Mouse (Mus musculus) frontal cortex, adult (tissue): Measurements from ENCODE around the gene 1110008P14Rik.

Source experiments
- ATAC-seq: cut with Nextera tagmentation; 2 replicates; pipeline ENCODE4 v1.9.2; 2017; ENCODE audit warnings: mild to moderate bottlenecking, moderate library complexity, mixed read lengths; ENCODE audit not compliant: low TSS enrichment

Gene 1110008P14Rik

DNA sequence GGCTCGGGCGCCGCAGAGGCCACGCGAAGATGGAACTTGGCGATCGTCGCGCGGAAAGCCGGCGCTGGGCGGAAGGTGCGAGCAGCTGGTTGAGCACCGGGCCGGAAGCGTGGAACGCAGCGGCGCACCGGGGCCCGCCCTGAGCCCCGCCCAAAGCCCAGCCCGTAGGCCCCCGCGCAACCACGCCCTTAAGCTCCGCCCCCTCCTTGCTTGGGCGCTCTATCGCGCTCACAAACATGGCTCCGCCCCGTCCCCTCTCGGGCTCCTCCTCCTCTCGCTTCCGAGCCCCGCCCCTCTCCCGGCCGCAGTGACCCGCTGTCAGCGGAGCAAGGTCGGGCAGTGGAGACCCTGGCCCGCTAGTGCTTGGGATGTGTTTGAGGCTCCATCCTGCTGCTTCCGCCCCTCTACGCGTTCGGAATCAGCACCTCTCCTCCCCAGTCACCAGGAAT, at the start of gene 1110008P14Rik:
1110008P14Rik (minus strand) TSS at position 164 of the 449 bp plus-strand sequence.
- ATAC-seq, result peak; percentile 64

DNA sequence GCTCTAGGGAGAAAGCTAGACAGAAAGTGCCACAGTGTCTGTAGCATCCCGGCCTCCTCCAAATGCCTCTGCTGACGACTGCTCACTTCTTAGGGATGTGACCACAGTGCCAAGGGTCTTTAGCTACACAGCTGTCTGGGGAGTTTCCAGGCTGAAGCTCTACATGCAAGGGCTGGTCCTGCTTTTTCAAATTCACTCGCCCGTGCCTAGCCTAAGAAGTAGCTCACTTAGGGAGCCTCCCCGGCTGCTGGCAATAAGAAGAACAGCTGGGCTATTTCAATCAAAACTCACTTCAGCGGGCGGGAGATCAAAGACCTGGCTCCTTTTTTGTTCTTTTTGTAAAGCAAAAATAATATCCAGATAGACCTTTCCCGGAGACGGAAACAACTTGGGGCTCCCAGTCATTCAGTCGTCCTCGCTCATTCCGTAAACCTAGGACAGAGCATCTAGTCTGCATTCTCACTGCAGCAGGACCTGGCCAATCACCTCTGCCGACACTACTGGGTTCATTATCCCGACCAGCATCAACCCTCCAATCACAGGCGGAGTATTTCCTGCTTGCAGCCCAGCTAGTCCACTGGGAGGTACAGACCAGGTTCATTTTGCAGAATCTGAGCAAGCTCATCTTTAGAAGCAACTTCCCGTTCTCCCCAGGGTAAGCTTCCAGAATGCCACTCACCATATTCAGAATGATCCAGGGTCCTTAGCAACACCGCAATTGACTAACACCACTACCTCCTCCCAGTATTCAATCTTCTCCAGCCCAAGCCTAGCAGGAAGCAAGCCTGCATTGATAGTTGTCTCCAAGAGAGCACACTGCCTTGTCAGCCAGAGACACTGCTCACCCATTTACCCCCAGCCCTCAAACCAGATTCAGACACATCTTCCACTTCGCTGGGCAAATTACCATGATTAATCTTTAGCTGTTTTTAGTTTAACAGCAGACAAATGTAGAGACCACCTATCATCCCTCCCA, 49.3 kb upstream of the 1110008P14Rik start:
- peak; percentile 92 for ATAC-seq

- ATAC-seq, result no peak
Measured at GRCm38 (mm10) chr2:32429215-32429891, 47.6 kb upstream of the 1110008P14Rik start.

- ATAC-seq, result peak; percentile 65
Measured at GRCm38 (mm10) chr2:32428262-32428722, 46.6 kb upstream of the 1110008P14Rik start.

- ATAC-seq, result no peak
Measured at GRCm38 (mm10) chr2:32427720-32428119, 46.0 kb upstream of the 1110008P14Rik start.

- no peak for ATAC-seq
Measured at GRCm38 (mm10) chr2:32426141-32426540, 44.4 kb upstream of the 1110008P14Rik start.

- peak; percentile 48 for ATAC-seq
Measured at GRCm38 (mm10) chr2:32425568-32425967, 43.8 kb upstream of the 1110008P14Rik start.

DNA sequence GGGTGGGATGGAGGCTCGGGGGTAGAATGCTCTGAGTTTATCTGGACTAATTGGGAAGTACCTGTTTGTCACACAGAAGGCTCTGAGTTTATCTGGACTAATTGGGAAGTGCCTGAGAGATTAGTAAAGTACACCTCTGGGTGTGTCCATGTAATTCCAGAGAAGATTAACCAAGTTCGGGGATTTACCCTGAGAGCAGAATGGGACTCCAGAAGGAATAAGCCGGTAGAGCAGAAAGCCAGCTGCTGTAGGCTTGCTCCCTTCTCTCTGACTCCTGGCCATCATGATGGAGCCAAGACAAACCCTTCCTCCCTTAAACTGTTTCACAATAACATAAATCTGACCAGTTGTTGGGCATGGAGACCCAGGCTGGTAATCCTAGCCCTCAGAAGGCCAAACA, 43.1 kb upstream of the 1110008P14Rik start:
- ATAC-seq, result no peak

GRCm38 (mm10) chr2:32423481-32424331, 42.0 kb upstream of the 1110008P14Rik start:
- peak; percentile 17; the same call in 1 of the 2 replicates for ATAC-seq

DNA sequence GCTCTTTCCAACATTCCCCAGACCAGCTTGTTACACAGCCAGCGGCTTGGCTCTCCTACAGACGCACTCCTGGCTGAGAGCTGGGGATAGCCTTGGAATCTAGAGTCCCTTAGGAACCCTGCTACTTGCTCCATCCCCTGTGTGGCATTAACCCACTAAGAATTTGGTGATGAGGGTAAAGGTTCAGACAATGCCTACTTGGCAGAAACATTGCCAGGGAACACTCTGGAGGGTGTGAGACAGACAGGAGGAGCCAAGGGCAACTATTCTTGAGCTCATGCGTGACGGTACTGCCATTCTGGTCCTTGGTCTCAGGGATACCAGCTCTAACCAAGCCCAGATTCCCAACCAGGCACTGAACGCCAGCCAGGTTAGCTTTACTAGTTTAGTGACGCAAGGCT, 40.1 kb upstream of the 1110008P14Rik start:
- no peak for ATAC-seq

- no peak for ATAC-seq
Measured at GRCm38 (mm10) chr2:32420647-32421046, 38.9 kb upstream of the 1110008P14Rik start.

DNA sequence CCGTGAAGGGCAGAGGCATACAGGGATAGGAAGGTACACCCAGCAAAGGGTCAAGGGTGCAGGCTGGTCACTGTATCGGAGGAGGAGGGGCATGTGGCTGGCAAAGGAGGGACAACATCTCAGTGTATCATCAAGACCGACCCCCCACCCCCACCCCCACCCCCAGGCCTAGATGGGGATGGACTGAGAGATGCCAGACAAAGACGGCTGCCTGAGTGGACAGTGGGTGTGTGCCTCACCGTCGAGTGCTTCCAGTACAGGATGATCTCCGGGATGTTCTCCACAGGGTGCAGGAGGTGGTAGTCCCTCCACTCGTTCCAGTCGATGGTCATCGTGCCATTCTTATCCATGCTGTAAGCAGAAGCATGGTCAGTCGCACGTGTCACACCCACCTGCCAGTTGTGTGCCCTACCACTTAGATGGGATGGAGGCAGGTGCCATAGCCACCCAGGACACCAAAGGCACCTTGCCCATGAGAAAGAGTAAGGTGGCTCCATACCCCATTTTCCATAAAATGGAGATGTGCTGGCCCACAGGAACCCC, 38.4 kb upstream of the 1110008P14Rik start:
- ATAC-seq, result no peak

DNA sequence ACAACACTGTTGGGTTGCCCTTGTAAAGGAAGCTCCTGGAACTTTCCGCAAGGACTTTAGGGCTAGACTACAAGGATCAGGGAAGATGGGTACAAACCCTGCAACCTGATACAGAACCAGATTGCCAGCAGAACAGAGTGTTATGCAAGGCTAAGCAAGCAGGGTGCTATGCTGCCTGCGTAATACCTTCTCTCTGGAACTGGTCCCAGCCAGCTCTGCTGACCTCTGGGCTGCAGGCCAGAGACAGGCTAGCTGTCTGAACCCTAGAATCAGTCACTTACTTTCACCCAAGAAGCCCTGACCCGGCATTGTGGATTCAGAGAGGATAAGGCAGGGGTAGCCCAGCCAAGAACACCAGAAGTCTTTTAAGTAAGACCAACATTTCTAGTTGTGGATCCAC, 37.6 kb upstream of the 1110008P14Rik start:
- ATAC-seq, result peak; percentile 39; the same call in 1 of the 2 replicates

DNA sequence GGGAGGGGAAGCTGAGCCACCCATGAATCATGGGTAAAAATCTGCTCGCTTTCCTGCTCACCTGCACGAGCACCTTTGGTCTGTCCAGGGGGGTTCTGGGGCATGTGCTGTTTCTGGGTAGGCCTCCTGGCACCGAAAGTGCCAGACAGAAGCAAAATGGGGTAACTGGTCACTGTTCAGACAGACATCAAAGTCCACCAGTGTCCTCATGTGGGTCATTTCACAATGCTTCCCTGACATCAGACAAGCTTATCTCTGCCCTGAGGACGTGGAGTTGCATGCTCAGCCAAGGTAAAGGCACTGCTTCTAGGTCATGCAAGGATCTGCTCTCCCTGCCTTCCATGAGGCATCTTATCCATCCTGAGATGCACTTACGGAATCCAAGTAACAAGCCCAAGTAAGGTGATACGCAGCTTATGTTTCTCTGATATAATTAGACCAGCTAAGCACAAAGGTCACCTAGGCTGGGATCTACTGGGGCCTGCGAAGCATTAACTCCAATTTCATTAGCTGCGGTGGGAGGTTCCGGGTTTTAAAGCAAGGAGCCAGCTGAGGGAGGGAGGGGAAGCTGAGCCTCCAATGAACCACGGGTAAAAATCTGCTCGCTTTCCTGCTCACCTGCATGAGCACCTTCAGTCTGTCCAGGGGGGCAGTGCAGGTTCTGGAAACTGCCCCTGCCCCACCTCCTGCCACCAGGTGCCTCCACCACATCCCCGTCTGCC, 36.9 kb upstream of the 1110008P14Rik start:
- ATAC-seq, result no peak

DNA sequence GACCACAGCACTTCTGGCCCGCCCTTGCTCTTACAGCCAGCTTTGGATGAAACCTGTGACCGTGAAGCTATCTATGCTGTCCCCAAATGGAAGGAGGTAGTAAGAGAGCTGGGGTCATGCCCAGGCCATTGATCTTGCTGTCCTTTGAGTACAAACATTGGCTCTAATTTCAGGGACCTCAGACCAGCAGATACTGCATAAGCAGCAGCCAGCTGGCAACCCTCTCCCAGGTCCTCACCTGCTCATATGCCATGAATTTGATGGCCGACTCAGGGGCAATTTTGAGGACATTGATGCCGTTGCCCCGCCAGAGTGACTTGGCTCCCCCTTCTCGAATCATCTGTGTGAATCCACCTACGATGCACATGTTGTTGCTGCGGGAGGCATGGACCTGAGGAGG, 35.7 kb upstream of the 1110008P14Rik start:
- no peak for ATAC-seq

GRCm38 (mm10) chr2:32416556-32416955, 34.8 kb upstream of the 1110008P14Rik start:
- ATAC-seq, result no peak

DNA sequence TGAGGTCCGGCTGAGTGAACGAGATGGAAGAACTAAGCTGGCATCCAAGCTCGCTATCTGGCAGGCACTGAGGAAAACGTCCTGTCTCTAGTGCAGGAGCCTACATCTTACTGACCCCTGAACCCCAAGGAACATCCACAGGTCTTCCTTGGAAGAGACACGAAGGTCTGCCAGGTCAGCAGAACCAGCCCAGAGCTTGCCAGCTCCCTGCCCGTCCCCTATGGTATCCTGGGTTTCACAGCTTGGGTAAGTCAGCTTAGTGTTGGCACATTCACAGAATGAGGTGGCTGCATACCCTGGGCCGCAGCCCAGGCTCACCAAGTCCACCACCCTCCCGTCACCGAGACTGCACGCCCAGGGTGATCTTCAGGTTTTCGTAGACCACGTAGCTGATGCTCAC, 34.1 kb upstream of the 1110008P14Rik start:
- ATAC-seq, result no peak

GRCm38 (mm10) chr2:32413936-32414335, 32.2 kb upstream of the 1110008P14Rik start:
- ATAC-seq, result no peak

GRCm38 (mm10) chr2:32412742-32413531, 31.2 kb upstream of the 1110008P14Rik start:
- ATAC-seq, result no peak

DNA sequence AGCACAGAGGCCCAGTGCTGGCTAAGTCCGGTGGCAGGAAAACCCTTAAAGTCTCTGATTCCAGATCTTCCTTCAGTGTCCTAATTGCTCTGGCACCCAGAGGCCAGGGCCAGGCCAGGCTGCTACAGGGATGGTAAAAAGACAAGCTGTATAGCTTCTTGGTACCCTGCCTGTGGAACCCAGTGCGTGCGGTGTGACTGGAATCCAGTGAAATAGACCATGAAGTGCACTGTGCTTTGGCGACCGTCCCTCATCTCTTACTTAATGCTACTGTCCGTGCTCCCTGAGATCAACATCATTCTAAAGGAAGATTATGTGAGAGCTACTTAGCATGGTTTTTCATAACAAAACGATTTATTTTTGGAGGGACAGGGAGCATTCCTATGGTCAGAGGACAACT, 29.7 kb upstream of the 1110008P14Rik start:
- no peak for ATAC-seq
